Mouse (Mus musculus) testis, adult 2 months (tissue): ENCODE measurements around the gene Syna.

ENCODE experiments used
- CTCF ChIP-seq: fragments of 200-500 bp; IDR thresholded peaks from 2 replicates; pipeline ENCODE4 v1.5.1; 2012; ENCODE audit warnings: low read depth, mild to moderate bottlenecking, inconsistent platforms, low read length, moderate library complexity; ENCODE audit not compliant: control insufficient read depth, insufficient read depth, insufficient replicate concordance
- POLR2A ChIP-seq: fragments of 200-500 bp; IDR thresholded peaks from 2 replicates; pipeline ENCODE4 v1.6.1; 2012; ENCODE audit warnings: low read depth, mild to moderate bottlenecking, inconsistent platforms, low read length, moderate library complexity; ENCODE audit not compliant: control insufficient read depth

DNA sequence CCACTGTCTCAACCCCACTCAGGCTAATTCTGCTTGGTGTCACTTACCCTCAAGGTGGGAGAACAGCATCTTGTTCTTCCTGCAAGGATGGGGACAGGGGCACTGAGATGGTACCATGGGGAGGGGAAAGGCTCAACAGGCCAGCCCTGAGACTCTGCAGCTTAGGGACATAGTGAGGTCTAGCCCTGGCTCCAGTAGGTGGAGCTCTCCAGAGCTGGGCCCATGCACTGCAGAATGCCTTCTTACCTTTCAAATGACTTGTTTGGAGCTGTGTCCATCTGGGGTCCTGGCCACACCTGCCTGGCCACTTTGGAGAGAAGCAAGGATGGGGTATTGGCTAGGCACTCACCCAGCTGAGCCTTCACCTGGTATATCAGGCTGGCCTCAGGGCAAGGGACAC, 46.3 kb upstream of the Syna start:
- TF ChIP-seq CTCF (no peak), POLR2A (no peak)
